In genomic region chr8:126720473-126721145, GRCm38 (mm10) we compare ENCODE assay signal across 10 mouse cellular contexts.
DNase-seq lines count a peak whose midpoint lies in the region; ATAC-seq and TF ChIP-seq lines count a peak whose summit lies in the region.
"Had no signal": no experiment of that assay in that cellular context is flagged by ENCODE, and none has a peak within 500 bp of the region (broad histone marks: within the 10 kb centered on the region; RNA-seq: fewer than 3 reads in every experiment).

No protein-coding gene starts in this region.

- ATAC-seq in midbrain, embryonic 11.5 days (ENCODE audit: low FRiP score): no peak
- no peak for ATAC-seq in midbrain, postnatal 0 days (ENCODE audit: low FRiP score)
- peak; percentile 58; the same call in 1 of the 2 replicates for ATAC-seq in liver, embryonic 11.5 days (replicated peaks; ENCODE audit: low FRiP score)

- H3K36me3 ChIP-seq in midbrain, embryonic 11.5 days (ENCODE audit: control insufficient read depth, insufficient read depth, low read length): no peaks in the 10 kb centered on the region
- H3K36me3 ChIP-seq in midbrain, postnatal 0 days (ENCODE audit: insufficient read depth, low read length): no peaks in the 10 kb centered on the region
- no peaks in the 10 kb centered on the region for H3K36me3 ChIP-seq in liver, embryonic 11.5 days (ENCODE audit: control insufficient read depth, insufficient read depth, low read length)
- H3K36me3 ChIP-seq: limb, embryonic 12.5 days had no signal

- H3K9me3 ChIP-seq in midbrain, embryonic 11.5 days (ENCODE audit: control insufficient read depth, low read length): no peaks in the 10 kb centered on the region
- no peaks in the 10 kb centered on the region for H3K9me3 ChIP-seq in midbrain, postnatal 0 days (ENCODE audit: low read length)
- no peaks in the 10 kb centered on the region for H3K9me3 ChIP-seq in liver, embryonic 11.5 days (ENCODE audit: control insufficient read depth, low read length)
- H3K9me3 ChIP-seq: limb, embryonic 12.5 days had no signal

- intact Hi-C loops in heart, postnatal 10 days (cut with DNase I): loop anchor here (5.0 kb wide), 1 partner anchor 48 kb away; no protein-coding TSS in a partner anchor

- H3K4me3 ChIP-seq in midbrain, embryonic 11.5 days (ENCODE audit: low read depth, low read length): no peak overlapping the region
- H3K4me3 ChIP-seq in midbrain, postnatal 0 days (ENCODE audit: low read depth, low read length): no peak overlapping the region
- no peak overlapping the region for H3K4me3 ChIP-seq in liver, embryonic 11.5 days (ENCODE audit: low read depth, low read length)
- H3K4me3 ChIP-seq: limb, embryonic 12.5 days had no signal

- H3K9ac ChIP-seq in midbrain, embryonic 11.5 days (ENCODE audit: low read length): no peak overlapping the region
- H3K9ac ChIP-seq in midbrain, postnatal 0 days (replicated peaks; ENCODE audit: low read length, poor library complexity, severe bottlenecking): no peak overlapping the region
- no peak overlapping the region for H3K9ac ChIP-seq in liver, embryonic 11.5 days (ENCODE audit: low read depth, low read length)
- H3K9ac ChIP-seq: limb, embryonic 12.5 days had no signal

- whole genome bisulfite sequencing in midbrain, embryonic 11.5 days: 91% methylated on average over 4 of the region's 4 CpGs
- 93% methylated on average over 4 of the region's 4 CpGs for WGBS in midbrain, postnatal 0 days
- 85% methylated on average over 4 of the region's 4 CpGs for WGBS in liver, embryonic 11.5 days

- 0 out of 2 replicates have a peak, but pooled peaks cover 2% of the 10 kb centered on the region for H3K4me1 ChIP-seq in midbrain, embryonic 11.5 days (ENCODE audit: control insufficient read depth, insufficient read depth, low read length)
- H3K4me1 ChIP-seq in midbrain, postnatal 0 days (ENCODE audit: insufficient read depth, low read length): no peaks in the 10 kb centered on the region
- H3K4me1 ChIP-seq in liver, embryonic 11.5 days (replicated peaks; ENCODE audit: control insufficient read depth, insufficient read depth, low read length): no peaks in the 10 kb centered on the region

- H3K27me3 ChIP-seq in midbrain, embryonic 11.5 days (ENCODE audit: control insufficient read depth, insufficient read depth, low read length): no peaks in the 10 kb centered on the region
- H3K27me3 ChIP-seq in midbrain, postnatal 0 days (ENCODE audit: insufficient read depth, low read length): no peaks in the 10 kb centered on the region
- no peaks in the 10 kb centered on the region for H3K27me3 ChIP-seq in liver, embryonic 11.5 days (replicated peaks; ENCODE audit: control insufficient read depth, insufficient read depth, low read length)
- H3K27me3 ChIP-seq: limb, embryonic 12.5 days had no signal

- H3K4me2 ChIP-seq in midbrain, embryonic 11.5 days: no peak overlapping the region
- no peak overlapping the region for H3K4me2 ChIP-seq in midbrain, postnatal 0 days (ENCODE audit: low read depth, low read length, poor library complexity, severe bottlenecking)
- H3K4me2 ChIP-seq in liver, embryonic 11.5 days: no peak overlapping the region
- H3K4me2 ChIP-seq: limb, embryonic 12.5 days had no signal

- TF ChIP-seq CTCF in midbrain, postnatal 0 days (IDR thresholded peaks at IDR 0.05): no peak

- DNase-seq in adrenal gland, adult 2 months: peak; percentile 62
- no peak for DNase-seq in adrenal gland, postnatal 4 days (ENCODE audit: low spot score in 2 of 2)
- DNase-seq in midbrain, embryonic 11.5 days (ENCODE audit: low spot score, missing footprints): peak; percentile 77
- no peak for DNase-seq in midbrain, postnatal 0 days (ENCODE audit: low spot score)
- no peak for DNase-seq in liver, embryonic 11.5 days (ENCODE audit: low spot score)
- DNase-seq in yolk sac, embryonic 10.5 days (ENCODE audit: low spot score): peak; percentile 66
- DNase-seq in heart, postnatal 10 days: no peak
- DNase-seq in cerebellum, adult 8-10 months: no peak
- DNase-seq: right cerebral cortex, postnatal 4 days had no signal

- H3K27ac ChIP-seq in midbrain, embryonic 11.5 days (ENCODE audit: low read depth, low read length): no peak overlapping the region
- H3K27ac ChIP-seq in midbrain, postnatal 0 days (ENCODE audit: low read depth, low read length): no peak overlapping the region
- no peak overlapping the region for H3K27ac ChIP-seq in liver, embryonic 11.5 days (ENCODE audit: low read depth, low read length)
- H3K27ac ChIP-seq: limb, embryonic 12.5 days had no signal

Comparison
In these comparisons a context has a peak if more than half of its experiments do, and no peak if none do; other contexts are left out.
1. DNase-seq: peak in adrenal gland, adult 2 months (single experiment), midbrain, embryonic 11.5 days (single experiment) and yolk sac, embryonic 10.5 days (single experiment); none in adrenal gland, postnatal 4 days (0 of 2), midbrain, postnatal 0 days (single experiment), liver, embryonic 11.5 days (single experiment), heart, postnatal 10 days (0 of 2) and cerebellum, adult 8-10 months (single experiment).